Mouse (Mus musculus) right cerebral cortex, postnatal 14 days (tissue): ENCODE data around the gene Cry1.

Source experiments
- DNase-seq: peaks from one replicate; pipeline ENCODE4 v3.0.0; 2022

Gene Cry1

GRCm38 (mm10) chr10:85184964-85185608 is at the start of gene Cry1:
Cry1 (minus strand) TSS chr10:85185064.
- peak; percentile 96 for DNase-seq

- no peak for DNase-seq
Observed at GRCm38 (mm10) chr10:85221771-85222050, 36.8 kb upstream of the Cry1 start.

- peak; percentile 94 for DNase-seq
Observed at GRCm38 (mm10) chr10:85220918-85221770, 36.3 kb upstream of the Cry1 start.

GRCm38 (mm10) chr10:85214847-85215246 is 30.0 kb upstream of the Cry1 start:
- no peak for DNase-seq

GRCm38 (mm10) chr10:85211673-85212072 is 26.8 kb upstream of the Cry1 start:
- DNase-seq, result no peak

GRCm38 (mm10) chr10:85210125-85210524 is 25.3 kb upstream of the Cry1 start:
- no peak for DNase-seq

GRCm38 (mm10) chr10:85209119-85209605 is 24.3 kb upstream of the Cry1 start:
- DNase-seq, result no peak

- no peak for DNase-seq
Observed at GRCm38 (mm10) chr10:85205316-85205715, 20.5 kb upstream of the Cry1 start.

GRCm38 (mm10) chr10:85204255-85204855 is 19.5 kb upstream of the Cry1 start:
- no peak for DNase-seq

GRCm38 (mm10) chr10:85194528-85194927 is 9.7 kb upstream of the Cry1 start:
- DNase-seq, result no peak

GRCm38 (mm10) chr10:85193321-85193720 is 8.5 kb upstream of the Cry1 start:
- no peak for DNase-seq

- no peak for DNase-seq
Observed at GRCm38 (mm10) chr10:85190652-85191051, 5.8 kb upstream of the Cry1 start.

- no peak for DNase-seq
Observed at GRCm38 (mm10) chr10:85189966-85190365, 5.1 kb upstream of the Cry1 start.

GRCm38 (mm10) chr10:85186499-85186794 is 1.6 kb upstream of the Cry1 start:
- no peak for DNase-seq

GRCm38 (mm10) chr10:85185639-85186498 is 1.0 kb upstream of the Cry1 start:
- DNase-seq, result no peak

GRCm38 (mm10) chr10:85184201-85184963 is 482 bp downstream of the Cry1 start:
- DNase-seq, result peak; percentile 50

GRCm38 (mm10) chr10:85183619-85184018 is 1.2 kb downstream of the Cry1 start:
- DNase-seq, result no peak

GRCm38 (mm10) chr10:85182766-85183165 is 2.1 kb downstream of the Cry1 start:
- no peak for DNase-seq

GRCm38 (mm10) chr10:85176640-85177039 is 8.2 kb downstream of the Cry1 start:
- DNase-seq, result no peak

GRCm38 (mm10) chr10:85165306-85165705 is 19.6 kb downstream of the Cry1 start:
- DNase-seq, result no peak

GRCm38 (mm10) chr10:85164791-85165190 is 20.1 kb downstream of the Cry1 start:
- no peak for DNase-seq

GRCm38 (mm10) chr10:85161745-85162351 is 23.0 kb downstream of the Cry1 start:
- no peak for DNase-seq
